Mouse (Mus musculus) kidney, embryonic 16.5 days (tissue): ENCODE results near the gene E2f6. TPM values are rescaled to one million over a fixed set of nuclear protein-coding genes. Genes with fewer than 3 reads are reported as not detected.

Experiments used
- ATAC-seq: fragments of 200-750 bp; cut with Nextera tagmentation; 2 replicates; pipeline ENCODE4 v1.8.0; 2017; ENCODE audit warnings: moderate TSS enrichment; ENCODE audit not compliant: low FRiP score, low TSS enrichment
- H3K27ac ChIP-seq: fragments of 300-500 bp; sonication (generic); 2 replicates; pipeline ENCODE4 v1.5.1; 2014; ENCODE audit warnings: low read length
- H3K27me3 ChIP-seq: fragments of 300-500 bp; sonication (generic); 2 replicates; pipeline ENCODE4 v1.6.1; 2014; ENCODE audit warnings: low read length, control low read depth, mixed read lengths; ENCODE audit not compliant: insufficient read depth
- H3K36me3 ChIP-seq: fragments of 300-500 bp; sonication (generic); 2 replicates; pipeline ENCODE4 v1.6.1; 2014; ENCODE audit warnings: low read length, control low read depth, mixed read lengths; ENCODE audit not compliant: insufficient read depth
- H3K4me1 ChIP-seq: fragments of 300-500 bp; sonication (generic); 2 replicates; pipeline ENCODE4 v1.6.1; 2014; ENCODE audit warnings: low read length, control low read depth, mixed read lengths; ENCODE audit not compliant: insufficient read depth
- H3K4me2 ChIP-seq: fragments of 300-500 bp; sonication (generic); replicated peaks from 2 replicates; pipeline ENCODE4 v1.6.1; 2014; ENCODE audit warnings: low read depth, low read length
- H3K4me3 ChIP-seq: fragments of 300-500 bp; sonication (generic); 2 replicates; pipeline ENCODE4 v1.5.1; 2014; ENCODE audit warnings: mild to moderate bottlenecking, low read length
- H3K9ac ChIP-seq: fragments of 300-500 bp; sonication (generic); replicated peaks from 2 replicates; pipeline ENCODE4 v1.6.1; 2014; ENCODE audit warnings: low read length
- H3K9me3 ChIP-seq: fragments of 300-500 bp; sonication (generic); 2 replicates; pipeline ENCODE4 v1.6.1; 2016; ENCODE audit warnings: low read length, control low read depth
- WGBS: fragments of 180-500 bp; shearing (Covaris S2); extraction: QIAGEN DNeasy Blood & Tissue Kit; methylation state at CpG from one replicate; pipeline ENCODE4 v1.1.7; 2014; 5-methylcytosine and 5-hydroxymethylcytosine counted together
- polyA plus RNA-seq: library from polyadenylated mRNA; unstranded; fragments of >200 nt; fragmentation: Nextera tagmentation; extraction: Ambion mirVana; gene quantifications from 2 replicates; pipeline ENCODE4 v1.2.1, GENCODE M21; 2015

E2f6 gene
- polyA plus RNA-seq, 1 experiment from 2014 or later = 41.7 TPM

GRCm38 (mm10) chr12:16778523-16778922 lies 32.2 kb upstream of the E2f6 start:
- 60% methylated on average over 5 of the region's 5 CpGs for WGBS
- no peaks in the 10 kb centered on the region for H3K9me3 ChIP-seq
- H3K4me1 ChIP-seq = peaks cover 17% of the 10 kb centered on the region
- no peaks in the 10 kb centered on the region for H3K36me3 ChIP-seq
- H3K27ac ChIP-seq = no peak overlapping the region
- no peak overlapping the region for H3K4me3 ChIP-seq
- H3K9ac ChIP-seq = no peak overlapping the region
- no peak for ATAC-seq
- no peaks in the 10 kb centered on the region for H3K27me3 ChIP-seq
- no peak overlapping the region for H3K4me2 ChIP-seq

- H3K27ac ChIP-seq = no peak overlapping the region
- no peaks in the 10 kb centered on the region for H3K27me3 ChIP-seq
- peaks cover 17% of the 10 kb centered on the region for H3K4me1 ChIP-seq
- 70% methylated on average over 2 of the region's 2 CpGs for WGBS
- H3K36me3 ChIP-seq = no peaks in the 10 kb centered on the region
- no peak overlapping the region for H3K4me3 ChIP-seq
- no peak overlapping the region for H3K9ac ChIP-seq
- no peaks in the 10 kb centered on the region for H3K9me3 ChIP-seq
- no peak for ATAC-seq
- H3K4me2 ChIP-seq = no peak overlapping the region
These were observed 31.6 kb upstream of the E2f6 start for GRCm38 (mm10) chr12:16779165-16779564.

GRCm38 (mm10) chr12:16780320-16780719 lies 30.4 kb upstream of the E2f6 start:
- no peaks in the 10 kb centered on the region for H3K36me3 ChIP-seq
- H3K4me3 ChIP-seq = no peak overlapping the region
- no peaks in the 10 kb centered on the region for H3K9me3 ChIP-seq
- H3K27ac ChIP-seq = no peak overlapping the region
- H3K4me2 ChIP-seq = no peak overlapping the region
- ATAC-seq = no peak
- H3K27me3 ChIP-seq = no peaks in the 10 kb centered on the region
- H3K9ac ChIP-seq = no peak overlapping the region
- 77% methylated on average over 3 of the region's 3 CpGs for WGBS
- H3K4me1 ChIP-seq = peaks cover 6% of the 10 kb centered on the region

DNA sequence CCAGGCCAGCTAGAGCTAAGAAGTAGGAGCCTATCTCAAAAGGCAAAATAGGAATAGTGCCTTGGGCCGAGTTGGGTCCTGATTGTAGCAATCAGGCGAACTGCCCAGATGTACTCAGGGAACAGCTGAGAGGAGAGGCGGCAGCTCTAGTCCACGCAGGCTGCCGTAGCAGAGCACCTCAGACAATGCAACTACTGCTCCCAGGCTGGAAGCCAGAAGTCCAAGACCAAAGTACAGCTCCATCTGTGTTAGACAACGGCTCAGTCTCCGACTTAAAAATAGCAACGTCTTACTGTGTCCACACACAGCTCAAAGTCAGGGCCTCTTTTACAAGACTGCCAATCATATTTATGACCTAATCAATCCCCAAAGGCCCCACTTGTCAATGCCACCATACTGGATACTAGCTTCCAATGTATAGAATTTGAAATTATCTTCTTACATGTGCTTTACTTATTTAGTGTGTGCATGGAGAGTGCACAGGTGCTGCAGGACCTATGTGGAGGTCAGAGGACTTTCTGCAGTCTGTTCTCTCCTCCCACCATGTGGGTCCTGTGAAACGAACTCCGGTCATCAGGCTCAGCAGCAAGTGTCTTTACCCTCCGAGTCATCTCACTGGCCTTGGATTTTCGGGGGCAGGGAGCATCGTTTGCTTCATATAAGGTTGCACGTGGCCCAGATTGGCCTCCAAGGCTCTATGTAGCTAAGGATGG lies 29.6 kb upstream of the E2f6 start:
- H3K9me3 ChIP-seq = no peaks in the 10 kb centered on the region
- no peak overlapping the region for H3K9ac ChIP-seq
- H3K27me3 ChIP-seq = no peaks in the 10 kb centered on the region
- no peak; the same call in 1 of the 2 replicates for ATAC-seq
- WGBS = 73% methylated on average over 14 of the region's 14 CpGs
- H3K4me3 ChIP-seq = no peak overlapping the region
- peaks cover 6% of the 10 kb centered on the region for H3K4me1 ChIP-seq
- H3K27ac ChIP-seq = no peak overlapping the region
- no peak overlapping the region for H3K4me2 ChIP-seq
- no peaks in the 10 kb centered on the region for H3K36me3 ChIP-seq

DNA sequence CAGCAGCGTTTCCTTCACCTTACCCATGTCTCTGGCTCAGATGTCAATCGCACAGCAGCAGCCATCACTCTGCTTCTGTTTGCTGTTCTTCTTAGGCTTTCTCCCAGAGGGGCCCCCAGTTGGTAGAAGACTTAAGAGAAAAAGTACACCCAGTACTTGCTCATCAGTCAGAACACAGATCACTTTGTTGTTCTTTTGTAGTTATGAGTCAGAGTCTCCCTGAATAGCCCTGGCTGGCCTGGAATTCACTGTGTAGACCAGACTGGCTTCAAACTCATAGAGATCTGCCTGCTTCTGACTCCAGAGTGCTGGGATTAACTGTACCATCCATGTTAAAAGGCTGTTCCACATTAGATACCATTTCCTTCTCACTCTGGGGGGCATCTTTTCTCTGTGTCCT lies 22.2 kb upstream of the E2f6 start:
- Histone ChIP-seq H3K27ac (no peak overlapping the region), H3K9ac (no peak overlapping the region), H3K27me3 (no peaks in the 10 kb centered on the region), H3K4me2 (no peak overlapping the region), H3K9me3 (no peaks in the 10 kb centered on the region), H3K4me3 (no peak overlapping the region), H3K4me1 (no peaks in the 10 kb centered on the region), H3K36me3 (no peaks in the 10 kb centered on the region)
- 81% methylated on average over 2 of the region's 2 CpGs for WGBS
- ATAC-seq = no peak

GRCm38 (mm10) chr12:16789199-16789598 lies 21.6 kb upstream of the E2f6 start:
- H3K36me3 ChIP-seq = no peaks in the 10 kb centered on the region
- no peaks in the 10 kb centered on the region for H3K9me3 ChIP-seq
- no peaks in the 10 kb centered on the region for H3K4me1 ChIP-seq
- H3K27me3 ChIP-seq = no peaks in the 10 kb centered on the region
- WGBS = 84% methylated on average over 1 of the region's 1 CpGs
- no peak overlapping the region for H3K9ac ChIP-seq
- H3K4me3 ChIP-seq = no peak overlapping the region
- no peak overlapping the region for H3K4me2 ChIP-seq
- ATAC-seq = no peak
- no peak overlapping the region for H3K27ac ChIP-seq

DNA sequence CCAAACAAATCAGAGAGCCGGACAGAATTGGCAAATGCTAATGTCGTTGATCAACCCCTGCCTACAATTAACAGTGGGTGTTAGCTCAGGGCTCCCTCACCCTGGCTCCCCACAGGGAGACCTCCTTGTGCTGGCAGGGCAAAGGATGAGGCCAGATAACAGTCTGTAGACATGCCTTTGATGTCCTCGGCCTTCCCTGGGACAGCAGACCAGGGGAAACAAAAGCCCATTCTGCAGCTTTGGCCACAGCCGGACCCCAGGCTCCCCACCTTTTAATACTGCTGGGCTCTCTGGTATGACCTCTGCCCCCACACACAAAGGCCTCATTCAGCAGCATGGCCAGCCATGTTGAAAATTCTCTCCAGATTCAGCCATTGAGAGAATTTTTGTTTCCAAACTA lies 21.0 kb upstream of the E2f6 start:
- no peak overlapping the region for H3K9ac ChIP-seq
- no peak overlapping the region for H3K27ac ChIP-seq
- ATAC-seq = no peak
- H3K4me2 ChIP-seq = no peak overlapping the region
- H3K27me3 ChIP-seq = no peaks in the 10 kb centered on the region
- H3K4me1 ChIP-seq = no peaks in the 10 kb centered on the region
- H3K36me3 ChIP-seq = no peaks in the 10 kb centered on the region
- WGBS = 36% methylated on average over 4 of the region's 4 CpGs
- no peaks in the 10 kb centered on the region for H3K9me3 ChIP-seq
- H3K4me3 ChIP-seq = no peak overlapping the region

DNA sequence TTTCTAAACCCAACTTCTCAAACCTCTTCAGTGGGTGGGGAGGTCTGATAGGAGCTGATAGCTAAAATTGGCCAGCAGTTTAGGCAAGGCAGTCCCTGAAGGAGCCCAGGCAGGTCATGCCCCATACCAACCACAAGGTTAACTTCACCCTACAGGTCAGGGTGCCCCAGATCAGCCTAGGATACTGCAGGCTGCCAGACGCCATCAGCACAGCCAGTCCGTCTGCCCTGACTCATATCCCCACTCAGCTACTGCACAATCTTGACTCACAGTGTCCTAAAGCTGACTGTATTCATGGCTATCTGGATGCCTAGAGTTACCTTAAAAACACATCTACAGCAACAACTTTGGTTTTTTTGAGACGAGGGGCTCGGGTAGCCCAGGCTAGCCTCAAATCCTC lies 20.3 kb upstream of the E2f6 start:
- Histone ChIP-seq H3K36me3 (no peaks in the 10 kb centered on the region), H3K4me3 (no peak overlapping the region), H3K27me3 (no peaks in the 10 kb centered on the region), H3K9ac (no peak overlapping the region), H3K4me1 (no peaks in the 10 kb centered on the region), H3K27ac (no peak overlapping the region), H3K9me3 (no peaks in the 10 kb centered on the region), H3K4me2 (no peak overlapping the region)
- WGBS = 69% methylated on average over 4 of the region's 4 CpGs
- no peak for ATAC-seq

DNA sequence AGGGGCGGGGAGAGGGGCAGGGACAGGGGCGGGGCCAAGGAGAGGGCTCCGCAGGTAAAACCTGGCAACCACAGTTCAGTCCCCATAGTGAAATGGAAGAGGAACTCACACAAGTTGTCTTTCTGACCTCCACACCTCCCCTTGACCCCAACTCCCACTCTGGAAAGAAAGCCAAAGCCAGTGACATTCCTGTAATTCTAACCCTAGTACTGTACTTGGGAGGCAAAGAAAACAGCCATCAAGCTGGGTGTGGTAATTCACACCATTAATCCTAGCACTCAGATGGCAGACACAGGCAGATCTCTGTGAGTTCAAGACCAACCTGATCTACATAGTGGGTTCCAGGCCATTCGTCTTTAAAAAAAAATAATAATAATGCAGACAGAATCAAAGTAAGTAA lies 17.4 kb upstream of the E2f6 start:
- Histone ChIP-seq H3K9ac (no peak overlapping the region), H3K9me3 (no peaks in the 10 kb centered on the region), H3K4me3 (no peak overlapping the region), H3K4me2 (no peak overlapping the region), H3K36me3 (no peaks in the 10 kb centered on the region), H3K27me3 (no peaks in the 10 kb centered on the region), H3K27ac (no peak overlapping the region), H3K4me1 (no peaks in the 10 kb centered on the region)
- ATAC-seq = no peak
- 65% methylated on average over 4 of the region's 4 CpGs for WGBS

- Histone ChIP-seq H3K4me2 (no peak overlapping the region), H3K9ac (no peak overlapping the region), H3K36me3 (no peaks in the 10 kb centered on the region), H3K9me3 (no peaks in the 10 kb centered on the region), H3K27me3 (0 out of 2 replicates have a peak, but pooled peaks cover 5% of the 10 kb centered on the region), H3K4me1 (peaks cover 16% of the 10 kb centered on the region; the same call in 1 of the 2 replicates), H3K27ac (no peak overlapping the region), H3K4me3 (no peak overlapping the region)
- no peak for ATAC-seq
- WGBS = 88% methylated on average over 3 of the region's 3 CpGs
These were observed 15.0 kb upstream of the E2f6 start for GRCm38 (mm10) chr12:16795781-16796180.
